Mouse (Mus musculus): ENCODE measurements around the gene Kif2a. TPM values are rescaled to one million over a fixed set of nuclear protein-coding genes. Genes with fewer than 3 reads are reported as not detected.

Kif2a gene
- polyA plus RNA-seq, 1 experiment from 2014 or later, result 23.9 TPM

- no peak overlapping the region for H3K4me3 ChIP-seq (ENCODE audit: control insufficient read depth in 1 of 2, insufficient read depth in 1 of 2, low read depth in 1 of 2, low read length in 2 of 2)
- H3K27me3 ChIP-seq (ENCODE audit: control insufficient read depth, insufficient read depth, low read length), result no peaks in the 10 kb centered on the region
- H3K27ac ChIP-seq (replicated peaks in 1 of 2; ENCODE audit: control insufficient read depth in 1 of 2, insufficient read depth in 1 of 2, low read depth in 2 of 2, low read length in 2 of 2), result peak overlapping the region in 1 of 2 experiments; percentile 37; a peak in 2 of 4 replicates
- no peak for ATAC-seq (ENCODE audit: insufficient number of reproducible peaks, insufficient read depth, low FRiP score, low read depth)
- H3K9ac ChIP-seq (ENCODE audit: low read length), result no peak overlapping the region
- H3K4me1 ChIP-seq (ENCODE audit: control insufficient read depth in 2 of 2, insufficient read depth in 2 of 2, low read length in 2 of 2), result peaks cover 4 to 31% of the 10 kb centered on the region in 2 experiments
- peaks cover 16% of the 10 kb centered on the region for H3K36me3 ChIP-seq (ENCODE audit: control insufficient read depth, insufficient read depth, low read length)
- H3K9me3 ChIP-seq (ENCODE audit: control insufficient read depth, low read length), result no peaks in the 10 kb centered on the region
- 0 out of 2 replicates have a peak overlapping the region, but pooled peaks have one; percentile 8 for H3K4me2 ChIP-seq (ENCODE audit: low read length)
- WGBS, result 30% methylated on average over 2 of the region's 2 CpGs
These were observed 25.0 kb downstream of the Kif2a start for GRCm38 (mm10) chr13:106996891-106997290.

- no peak overlapping the region for H3K4me3 ChIP-seq (ENCODE audit: control insufficient read depth in 1 of 2, insufficient read depth in 1 of 2, low read depth in 1 of 2, low read length in 2 of 2)
These were observed 60.4 kb downstream of the Kif2a start for GRCm38 (mm10) chr13:106961496-106961895.

GRCm38 (mm10) chr13:106960557-106960956 lies 61.4 kb downstream of the Kif2a start:
- Histone ChIP-seq H3K27ac (replicated peaks in 1 of 2; ENCODE audit: control insufficient read depth in 1 of 2, insufficient read depth in 1 of 2, low read depth in 2 of 2, low read length in 2 of 2) (no peak overlapping the region), H3K4me2 (ENCODE audit: low read length) (no peak overlapping the region), H3K9ac (ENCODE audit: low read length) (no peak overlapping the region), H3K36me3 (ENCODE audit: control insufficient read depth, insufficient read depth, low read length) (peaks cover 76% of the 10 kb centered on the region), H3K4me3 (ENCODE audit: control insufficient read depth in 1 of 2, insufficient read depth in 1 of 2, low read depth in 1 of 2, low read length in 2 of 2) (no peak overlapping the region), H3K4me1 (ENCODE audit: control insufficient read depth in 2 of 2, insufficient read depth in 2 of 2, low read length in 2 of 2) (no peaks in the 10 kb centered on the region; a peak in 1 of 4 replicates), H3K27me3 (ENCODE audit: control insufficient read depth, insufficient read depth, low read length) (no peaks in the 10 kb centered on the region), H3K9me3 (ENCODE audit: control insufficient read depth, low read length) (no peaks in the 10 kb centered on the region)
- ATAC-seq (ENCODE audit: insufficient number of reproducible peaks, insufficient read depth, low FRiP score, low read depth), result no peak
- 88% methylated on average over 3 of the region's 3 CpGs for WGBS

More at GRCm38 (mm10) chr13:106961496-106961895, 60.4 kb downstream of the Kif2a start:
- Histone ChIP-seq H3K9ac (ENCODE audit: low read length) (no peak overlapping the region), H3K4me2 (ENCODE audit: low read length) (no peak overlapping the region), H3K4me1 (ENCODE audit: control insufficient read depth in 2 of 2, insufficient read depth in 2 of 2, low read length in 2 of 2) (peaks cover 0 to 2% of the 10 kb centered on the region in 2 experiments; a peak in 1 of 4 replicates), H3K27me3 (ENCODE audit: control insufficient read depth, insufficient read depth, low read length) (no peaks in the 10 kb centered on the region), H3K9me3 (ENCODE audit: control insufficient read depth, low read length) (no peaks in the 10 kb centered on the region), H3K27ac (replicated peaks in 1 of 2; ENCODE audit: control insufficient read depth in 1 of 2, insufficient read depth in 1 of 2, low read depth in 2 of 2, low read length in 2 of 2) (no peak overlapping the region), H3K36me3 (ENCODE audit: control insufficient read depth, insufficient read depth, low read length) (peaks cover 68% of the 10 kb centered on the region)
- 92% methylated on average over 4 of the region's 4 CpGs for WGBS
- ATAC-seq (ENCODE audit: insufficient number of reproducible peaks, insufficient read depth, low FRiP score, low read depth), result no peak

- 84% methylated on average over 3 of the region's 3 CpGs for WGBS
These were observed 63.6 kb downstream of the Kif2a start for GRCm38 (mm10) chr13:106958286-106958685.

GRCm38 (mm10) chr13:106957554-106957953 lies 64.4 kb downstream of the Kif2a start:
- ATAC-seq (ENCODE audit: insufficient number of reproducible peaks, insufficient read depth, low FRiP score, low read depth), result no peak
- no peak overlapping the region for H3K9ac ChIP-seq (ENCODE audit: low read length)
- H3K9me3 ChIP-seq (ENCODE audit: control insufficient read depth, low read length), result no peaks in the 10 kb centered on the region
- H3K4me2 ChIP-seq (ENCODE audit: low read length), result no peak overlapping the region
- WGBS, result 88% methylated on average over 4 of the region's 4 CpGs
- no peaks in the 10 kb centered on the region for H3K27me3 ChIP-seq (ENCODE audit: control insufficient read depth, insufficient read depth, low read length)
- peaks cover 0 to 7% of the 10 kb centered on the region in 2 experiments; a peak in 2 of 4 replicates for H3K4me1 ChIP-seq (ENCODE audit: control insufficient read depth in 2 of 2, insufficient read depth in 2 of 2, low read length in 2 of 2)
- H3K4me3 ChIP-seq (ENCODE audit: control insufficient read depth in 1 of 2, insufficient read depth in 1 of 2, low read depth in 1 of 2, low read length in 2 of 2), result no peak overlapping the region
- H3K27ac ChIP-seq (replicated peaks in 1 of 2; ENCODE audit: control insufficient read depth in 1 of 2, insufficient read depth in 1 of 2, low read depth in 2 of 2, low read length in 2 of 2), result no peak overlapping the region
- H3K36me3 ChIP-seq (ENCODE audit: control insufficient read depth, insufficient read depth, low read length), result peaks cover 82% of the 10 kb centered on the region

More at GRCm38 (mm10) chr13:106958286-106958685, 63.6 kb downstream of the Kif2a start:
- Histone ChIP-seq H3K9ac (ENCODE audit: low read length) (no peak overlapping the region), H3K36me3 (ENCODE audit: control insufficient read depth, insufficient read depth, low read length) (peaks cover 82% of the 10 kb centered on the region), H3K27me3 (ENCODE audit: control insufficient read depth, insufficient read depth, low read length) (no peaks in the 10 kb centered on the region), H3K4me3 (ENCODE audit: control insufficient read depth in 1 of 2, insufficient read depth in 1 of 2, low read depth in 1 of 2, low read length in 2 of 2) (no peak overlapping the region), H3K9me3 (ENCODE audit: control insufficient read depth, low read length) (no peaks in the 10 kb centered on the region), H3K4me2 (ENCODE audit: low read length) (no peak overlapping the region), H3K27ac (replicated peaks in 1 of 2; ENCODE audit: control insufficient read depth in 1 of 2, insufficient read depth in 1 of 2, low read depth in 2 of 2, low read length in 2 of 2) (no peak overlapping the region), H3K4me1 (ENCODE audit: control insufficient read depth in 2 of 2, insufficient read depth in 2 of 2, low read length in 2 of 2) (peaks cover 0 to 7% of the 10 kb centered on the region in 2 experiments; a peak in 2 of 4 replicates)
- ATAC-seq (ENCODE audit: insufficient number of reproducible peaks, insufficient read depth, low FRiP score, low read depth), result no peak

- WGBS, result 52% methylated on average over 3 of the region's 3 CpGs
- Histone ChIP-seq H3K27ac (replicated peaks in 1 of 2; ENCODE audit: control insufficient read depth in 1 of 2, insufficient read depth in 1 of 2, low read depth in 2 of 2, low read length in 2 of 2) (peak overlapping the region; percentile 72 to 86), H3K9ac (ENCODE audit: low read length) (no peak overlapping the region), H3K9me3 (ENCODE audit: control insufficient read depth, low read length) (no peaks in the 10 kb centered on the region), H3K4me3 (ENCODE audit: control insufficient read depth in 1 of 2, insufficient read depth in 1 of 2, low read depth in 1 of 2, low read length in 2 of 2) (no peak overlapping the region), H3K4me1 (ENCODE audit: control insufficient read depth in 2 of 2, insufficient read depth in 2 of 2, low read length in 2 of 2) (peaks cover 0 to 7% of the 10 kb centered on the region in 2 experiments; a peak in 2 of 4 replicates), H3K36me3 (ENCODE audit: control insufficient read depth, insufficient read depth, low read length) (peaks cover 84% of the 10 kb centered on the region), H3K4me2 (ENCODE audit: low read length) (no peak overlapping the region), H3K27me3 (ENCODE audit: control insufficient read depth, insufficient read depth, low read length) (no peaks in the 10 kb centered on the region)
- ATAC-seq (ENCODE audit: insufficient number of reproducible peaks, insufficient read depth, low FRiP score, low read depth), result no peak
These were observed 67.0 kb downstream of the Kif2a start for GRCm38 (mm10) chr13:106954880-106955279.

GRCm38 (mm10) chr13:106947583-106947982 lies 74.3 kb downstream of the Kif2a start:
- Histone ChIP-seq H3K4me1 (ENCODE audit: control insufficient read depth in 2 of 2, insufficient read depth in 2 of 2, low read length in 2 of 2) (peaks cover 0 to 16% of the 10 kb centered on the region in 2 experiments; a peak in 2 of 4 replicates), H3K27ac (replicated peaks in 1 of 2; ENCODE audit: control insufficient read depth in 1 of 2, insufficient read depth in 1 of 2, low read depth in 2 of 2, low read length in 2 of 2) (peak overlapping the region; percentile 85 to 86; a peak in 2 of 4 replicates), H3K9me3 (ENCODE audit: control insufficient read depth, low read length) (no peaks in the 10 kb centered on the region), H3K36me3 (ENCODE audit: control insufficient read depth, insufficient read depth, low read length) (peaks cover 37% of the 10 kb centered on the region), H3K9ac (ENCODE audit: low read length) (peak overlapping the region; percentile 80), H3K27me3 (ENCODE audit: control insufficient read depth, insufficient read depth, low read length) (no peaks in the 10 kb centered on the region), H3K4me2 (ENCODE audit: low read length) (peak overlapping the region; percentile 78), H3K4me3 (ENCODE audit: control insufficient read depth in 1 of 2, insufficient read depth in 1 of 2, low read depth in 1 of 2, low read length in 2 of 2) (peak overlapping the region; percentile 66 to 97)
- 4% methylated on average over 6 of the region's 6 CpGs for WGBS
- ATAC-seq (ENCODE audit: insufficient number of reproducible peaks, insufficient read depth, low FRiP score, low read depth), result no peak

Data from heart, embryonic 14.5 days (tissue).